Mouse (Mus musculus) T-helper 1 cell (primary cell): ENCODE data around the gene Psmb10.

Experiments
- in situ Hi-C: fragments of 300-600 bp; cut with MboI, MseI; formaldehyde crosslinking; loops from one replicate; pipeline ENCODE4 v1.15.1; 2025; ENCODE audit warnings: high pct_unique_total_duplicates

The Psmb10 gene

DNA sequence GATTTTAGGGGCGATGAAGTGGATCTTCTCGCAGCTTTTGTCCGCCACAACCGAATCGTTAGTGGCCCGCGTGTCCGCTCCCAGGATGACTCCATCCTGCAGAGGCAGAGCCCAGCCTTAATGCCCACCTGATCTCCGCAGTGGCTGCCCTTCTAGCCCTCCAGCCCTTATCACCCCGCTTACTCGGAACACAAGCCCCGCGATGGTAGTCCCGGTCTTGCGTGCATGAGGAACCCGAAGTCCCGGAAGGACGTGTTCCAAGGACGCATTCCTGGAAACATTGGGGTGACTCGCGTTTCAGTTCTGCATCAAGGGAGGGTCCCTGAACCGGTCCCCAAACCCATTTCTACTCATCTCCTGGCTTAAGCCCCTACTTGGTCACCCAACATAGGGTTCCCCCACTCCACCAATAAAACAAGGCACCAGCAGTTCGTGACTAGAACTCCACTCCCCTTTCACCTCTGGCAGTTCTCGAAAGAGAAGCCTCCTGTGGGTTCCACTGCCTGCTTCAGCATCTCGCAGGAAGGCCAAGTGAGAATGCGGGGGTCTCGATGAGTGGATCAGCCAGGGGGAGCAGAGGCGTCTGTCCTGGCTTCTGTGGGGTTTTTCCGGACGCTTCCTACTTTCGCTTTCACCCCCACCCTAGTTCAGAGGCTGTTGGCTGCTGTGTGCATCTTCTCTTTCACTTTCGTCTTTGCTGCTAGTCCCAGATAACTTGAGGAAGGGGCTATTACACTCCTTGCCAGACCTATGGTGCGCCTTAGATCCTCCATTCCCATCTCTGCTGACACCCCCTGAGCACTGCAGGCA, 543 bp downstream of the Psmb10 start:
- in situ Hi-C loops = no loop called here

DNA sequence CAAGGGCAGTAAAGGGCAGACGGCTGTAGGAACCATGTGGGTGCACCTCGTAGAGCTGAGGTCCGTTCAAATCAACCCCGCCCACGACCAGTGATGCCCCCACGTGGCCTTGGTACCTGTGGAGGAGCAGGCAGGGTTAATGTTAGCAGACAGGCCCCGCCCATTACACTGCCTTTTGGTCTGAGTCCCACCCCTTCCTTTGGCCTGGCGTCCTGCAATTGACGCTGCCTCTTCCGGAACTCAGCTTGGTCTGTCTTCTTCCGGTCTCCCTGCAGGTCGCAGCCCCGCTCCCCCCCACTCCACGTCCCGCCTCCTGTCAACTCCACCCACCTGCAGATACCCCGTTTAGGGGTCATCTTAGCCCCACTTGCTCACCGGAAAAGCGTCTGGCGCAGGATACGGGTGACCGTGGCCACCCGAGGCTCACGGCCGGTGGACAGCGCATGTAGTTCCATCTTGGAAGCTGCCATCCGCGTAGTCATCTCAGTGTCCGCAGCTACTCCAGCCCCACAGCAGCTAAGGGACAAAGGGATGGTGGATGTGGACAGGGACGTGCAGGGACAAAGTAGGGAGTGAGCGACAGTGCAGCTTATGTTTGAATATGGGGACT, 1.3 kb downstream of the Psmb10 start:
- in situ Hi-C loops = no loop called here

DNA sequence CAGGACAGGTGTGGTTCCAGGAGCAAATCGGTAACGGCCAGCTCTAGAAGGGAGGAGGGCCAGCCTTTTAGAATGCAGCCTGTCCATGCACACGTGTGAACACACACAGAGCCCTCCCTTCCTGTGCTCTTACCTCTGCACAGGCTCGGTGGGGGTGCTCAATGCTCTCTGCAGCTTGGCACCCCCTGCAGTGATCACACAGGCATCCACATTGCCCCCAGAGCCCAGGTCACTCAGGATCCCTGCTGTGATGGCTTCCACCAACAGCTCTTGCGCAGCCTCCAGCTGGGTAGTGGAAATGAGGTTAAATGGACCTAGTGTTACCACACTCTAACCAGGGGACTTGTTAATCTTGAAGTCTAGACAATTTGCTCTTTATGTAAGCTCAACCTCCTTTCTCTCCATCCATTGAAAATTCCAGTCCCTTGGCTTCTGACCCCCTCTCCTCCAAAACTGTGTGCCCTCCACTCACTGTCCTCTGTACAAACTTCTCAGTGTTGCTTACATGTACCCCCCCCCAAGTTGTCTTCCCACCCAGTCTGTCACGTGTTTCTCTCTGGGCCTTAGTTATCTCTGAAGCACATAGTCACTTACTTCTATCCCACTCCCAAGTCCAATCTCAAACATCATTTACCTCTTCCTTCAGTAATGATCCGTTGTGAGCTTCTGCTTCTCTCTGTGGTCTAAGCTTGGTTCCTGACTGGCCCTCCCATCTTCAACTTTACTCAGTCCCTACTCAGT, 2.2 kb downstream of the Psmb10 start:
- in situ Hi-C loops = no loop called here

DNA sequence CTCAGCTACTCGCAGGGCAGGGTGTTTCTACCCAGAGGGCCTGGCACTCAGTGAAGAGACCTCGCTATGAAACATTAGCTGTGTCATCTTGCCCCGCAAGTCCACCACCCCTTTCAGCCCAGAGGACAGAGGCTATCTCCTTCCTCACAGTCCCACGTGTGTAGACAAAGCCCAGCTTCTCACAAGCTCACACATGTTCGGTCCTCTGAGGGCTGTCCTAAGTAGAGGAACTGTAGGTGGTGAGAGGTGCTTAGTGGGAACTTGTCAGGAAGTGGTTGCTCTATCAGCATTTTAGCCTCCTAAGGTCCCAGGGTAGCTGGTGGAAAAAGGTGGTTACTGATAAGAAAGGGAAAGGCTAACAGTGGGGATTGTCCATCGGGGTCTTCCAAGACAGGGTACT, 3.1 kb downstream of the Psmb10 start:
- in situ Hi-C loops = no loop called here

DNA sequence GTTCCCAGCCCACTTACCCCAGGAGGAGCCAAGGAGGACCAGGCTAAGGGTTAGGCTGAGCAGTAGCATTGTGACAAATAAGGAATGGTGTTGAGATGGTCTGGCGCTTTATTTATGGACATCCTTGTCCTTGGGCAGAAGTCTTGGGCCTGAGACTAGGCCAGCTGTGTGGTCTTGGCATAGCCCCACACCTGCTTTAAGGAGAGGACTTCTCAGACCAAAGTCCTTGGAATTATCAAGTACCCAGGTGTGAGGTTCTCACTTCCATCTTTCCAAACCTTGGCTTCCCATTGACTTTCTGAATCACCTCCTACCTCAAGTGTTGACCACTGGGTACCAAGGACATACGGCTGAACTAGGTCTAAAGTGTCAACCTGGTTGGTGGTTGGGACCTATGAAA, 4.5 kb downstream of the Psmb10 start, which contains the start of gene Ctrl:
Gene Ctrl, minus strand, starts transcription at position 101 of the 400 bp plus-strand sequence.
- in situ Hi-C loops = loop anchor here (5.0 kb wide), 1 partner anchor 41 kb away; the partner anchor contains the start of gene Nrn1l

DNA sequence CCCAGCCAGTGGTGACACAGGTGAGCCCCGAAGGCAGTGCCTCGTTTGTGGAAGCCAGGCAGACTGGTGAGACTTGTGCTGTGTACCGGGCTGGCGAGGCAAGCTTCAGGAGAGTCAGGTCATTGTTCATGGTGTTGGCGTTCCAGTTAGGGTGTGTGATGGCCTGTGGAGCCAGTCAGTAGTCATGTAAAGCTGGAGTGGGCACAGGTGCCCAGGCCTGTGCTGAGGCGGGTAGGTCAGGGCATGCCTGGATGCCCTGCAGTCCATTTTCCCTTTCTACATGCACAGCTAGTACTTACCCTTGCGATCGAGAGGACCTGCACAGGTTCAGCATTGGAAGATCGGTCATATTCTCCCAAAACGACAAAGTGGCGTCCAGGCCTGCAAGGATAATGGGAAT, 5.7 kb downstream of the Psmb10 start:
- in situ Hi-C loops = loop anchor here (5.0 kb wide), 1 partner anchor 40 kb away; the partner anchor contains the start of gene Nrn1l

DNA sequence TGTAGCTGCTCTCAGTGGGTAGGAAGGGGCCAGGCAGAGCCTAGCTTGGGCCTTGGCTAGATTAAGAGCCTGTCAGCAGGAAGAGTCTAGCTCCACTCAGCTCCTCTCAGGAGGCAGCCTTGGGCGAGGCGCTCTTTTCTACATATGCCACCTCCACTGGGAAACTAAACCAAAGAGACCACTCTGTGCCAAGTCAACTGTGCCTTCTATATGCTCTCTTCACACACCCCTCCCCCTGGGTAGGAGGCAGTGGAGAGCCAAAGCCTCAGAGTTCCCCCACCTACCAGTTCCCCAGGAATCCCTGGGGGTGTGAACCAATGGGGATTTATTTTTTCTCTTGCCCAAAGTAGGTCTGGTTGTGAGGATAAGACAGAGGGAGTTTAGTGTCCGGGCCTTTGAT, 7.0 kb downstream of the Psmb10 start:
- in situ Hi-C loops = loop anchor here (5.0 kb wide), 1 partner anchor 39 kb away; the partner anchor contains the start of gene Nrn1l

DNA sequence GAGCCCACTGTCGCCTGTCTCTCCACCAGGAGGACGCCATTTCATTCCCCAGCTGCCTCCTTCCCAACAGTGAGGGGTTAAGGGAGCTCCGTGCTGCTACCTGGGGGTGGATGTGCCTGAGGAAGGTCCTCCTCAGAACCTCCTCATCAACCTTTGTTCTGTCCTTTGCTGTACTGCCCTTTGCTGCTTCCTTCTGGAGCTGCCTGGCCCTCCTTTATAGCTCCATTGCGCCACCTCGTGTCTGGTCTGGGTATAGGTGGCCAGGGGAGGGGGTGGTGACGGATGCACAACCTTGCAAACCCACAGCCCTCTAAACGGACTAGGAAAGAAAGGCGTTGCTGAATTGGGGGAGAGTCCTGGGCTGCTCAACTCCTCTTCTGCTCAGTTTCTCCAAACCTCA, 7.6 kb downstream of the Psmb10 start:
- in situ Hi-C loops = loop anchor here (5.0 kb wide), 1 partner anchor 38 kb away; the partner anchor contains the start of gene Nrn1l

DNA sequence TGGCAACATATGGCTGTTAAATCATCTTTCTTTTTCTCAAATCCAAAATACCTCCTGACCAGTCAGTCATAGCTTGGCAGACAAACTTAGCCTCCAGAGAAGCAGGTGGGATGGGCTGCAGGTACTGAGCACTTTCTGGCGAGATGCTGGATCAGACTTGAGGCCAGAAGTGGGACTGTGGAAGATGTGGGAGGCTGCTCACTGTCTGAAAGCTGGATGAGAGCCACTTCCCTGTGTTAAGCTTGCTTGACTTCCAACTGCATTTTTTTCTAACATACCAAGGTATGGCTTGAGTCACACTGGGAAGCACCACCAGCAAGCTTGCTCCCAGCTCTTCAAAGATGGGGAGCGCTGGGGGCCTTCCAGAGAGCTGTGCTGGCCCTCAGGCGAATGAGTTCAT, 13.1 kb downstream of the Psmb10 start:
- in situ Hi-C loops = no loop called here

DNA sequence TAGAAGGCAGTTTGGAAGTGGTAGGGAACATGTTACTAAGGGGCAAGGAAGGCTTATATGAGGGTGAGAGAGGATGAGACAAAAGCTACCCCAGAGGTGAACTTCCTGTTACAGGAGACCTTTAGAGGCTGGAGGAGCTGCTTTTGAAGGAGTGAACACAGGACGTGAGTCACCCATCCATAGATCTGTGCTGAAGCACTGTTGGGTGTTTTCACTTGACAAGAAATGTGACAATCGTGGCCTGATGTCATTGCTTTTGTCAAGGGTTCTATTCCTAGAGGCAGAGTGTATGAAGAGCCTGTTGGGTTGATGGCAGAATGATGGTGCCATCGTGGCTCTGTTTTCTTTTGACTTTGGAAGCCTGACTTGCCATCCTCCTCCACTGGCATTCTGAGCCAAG, 18.9 kb downstream of the Psmb10 start:
- in situ Hi-C loops = no loop called here

DNA sequence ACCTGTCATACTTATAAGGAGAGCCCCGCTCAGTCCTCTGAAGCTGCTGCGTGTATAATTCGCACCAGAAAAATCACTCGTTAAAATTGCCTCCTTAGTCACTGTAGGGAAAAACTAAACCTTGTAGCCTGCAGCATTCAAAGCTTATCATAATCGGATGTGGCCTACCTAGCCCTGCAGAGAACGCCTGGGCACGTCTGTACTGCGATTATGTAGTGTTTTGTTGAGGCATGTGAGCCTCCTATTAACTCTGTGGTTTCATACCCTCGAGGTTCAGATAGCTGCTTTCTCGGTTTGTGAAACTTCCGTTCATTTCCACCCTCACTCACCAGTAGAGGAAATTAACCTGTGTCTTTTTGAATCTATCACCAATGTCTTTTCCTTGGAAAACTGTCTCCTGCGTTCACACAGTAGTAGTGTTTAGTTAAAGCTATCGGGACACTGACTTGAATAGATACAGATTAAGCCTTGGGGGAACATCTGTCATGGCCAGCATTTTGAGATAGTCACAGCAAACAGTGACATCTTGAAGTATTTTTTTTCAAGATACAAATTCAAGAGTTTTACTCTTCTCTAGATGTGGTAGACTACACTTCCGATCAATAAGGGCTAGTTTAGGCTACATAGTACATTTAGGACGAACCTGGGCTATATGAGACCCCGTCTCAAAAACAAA, 37.2 kb downstream of the Psmb10 start:
- in situ Hi-C loops = no loop called here

DNA sequence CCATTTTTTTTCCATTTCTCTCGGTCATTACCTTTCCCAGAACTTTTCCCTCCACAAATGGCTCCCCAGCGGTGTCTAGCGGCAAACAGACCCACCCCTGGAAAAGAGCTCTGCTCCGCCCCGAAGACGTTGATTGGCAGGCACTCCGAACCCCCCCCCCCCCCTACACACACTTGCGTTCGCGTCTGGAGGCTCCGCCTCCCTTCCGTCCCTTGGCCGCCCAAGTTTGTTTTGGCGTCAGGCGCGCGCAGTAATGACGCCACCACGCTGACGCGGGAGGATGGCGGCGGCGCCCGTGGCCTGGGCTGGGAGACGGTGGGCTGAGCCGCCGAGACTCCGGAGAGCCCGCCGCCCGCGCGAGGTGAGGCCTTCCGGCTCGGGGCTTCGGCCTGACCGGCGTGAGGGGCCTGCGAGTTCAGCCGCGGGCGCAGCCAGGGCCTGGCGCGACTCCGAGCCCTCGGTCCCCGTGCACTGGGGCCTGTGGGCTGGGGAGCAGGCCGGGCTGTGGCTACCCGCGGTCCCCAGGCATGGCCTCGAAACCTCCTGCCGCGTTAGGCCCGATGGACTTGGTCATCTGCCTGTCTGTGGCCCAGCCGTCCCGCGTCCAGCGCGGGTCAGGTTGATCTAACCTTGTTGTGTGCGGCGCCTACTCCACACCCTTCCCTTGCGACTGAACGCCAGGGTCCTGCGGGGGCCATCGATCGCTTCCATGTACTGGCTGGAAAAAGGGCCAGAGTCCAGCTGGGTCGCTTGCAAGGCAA, 37.9 kb downstream of the Psmb10 start, which contains the start of gene Pskh1:
Gene Pskh1, plus strand, starts transcription at position 262 of the 761 bp plus-strand sequence.
- in situ Hi-C loops = no loop called here

DNA sequence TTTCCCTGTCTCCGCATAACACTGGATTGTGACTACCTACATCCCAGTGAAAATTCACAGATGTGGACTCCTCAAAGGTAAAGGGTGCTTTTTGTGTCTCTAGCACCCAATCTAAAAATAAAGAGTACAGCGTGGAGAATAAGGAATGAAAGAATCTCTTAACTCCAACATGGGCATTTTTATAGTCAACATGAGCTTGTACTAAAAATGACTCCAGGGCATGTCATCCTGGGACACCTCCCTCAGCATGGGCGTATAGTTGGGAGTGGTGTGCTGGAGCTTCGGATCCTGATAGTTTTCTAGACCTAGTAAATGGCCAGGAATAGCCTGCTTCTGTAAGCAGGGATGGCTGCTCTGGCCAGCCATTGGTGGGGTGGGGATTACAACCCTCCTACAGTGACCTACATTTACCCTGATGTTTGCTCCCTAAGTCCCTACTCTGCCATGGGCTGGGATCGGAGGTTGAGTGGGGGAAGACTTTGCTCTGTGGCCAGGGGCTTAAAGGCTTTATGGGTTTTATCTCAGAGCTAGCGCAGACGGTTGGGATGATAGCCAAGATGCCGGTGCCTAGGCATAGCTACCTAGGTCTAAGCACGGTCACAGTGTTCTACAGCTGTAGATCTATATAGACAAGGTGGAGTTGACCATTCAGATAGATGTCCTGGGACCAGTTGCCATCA, 40.3 kb downstream of the Psmb10 start:
- in situ Hi-C loops = no loop called here

DNA sequence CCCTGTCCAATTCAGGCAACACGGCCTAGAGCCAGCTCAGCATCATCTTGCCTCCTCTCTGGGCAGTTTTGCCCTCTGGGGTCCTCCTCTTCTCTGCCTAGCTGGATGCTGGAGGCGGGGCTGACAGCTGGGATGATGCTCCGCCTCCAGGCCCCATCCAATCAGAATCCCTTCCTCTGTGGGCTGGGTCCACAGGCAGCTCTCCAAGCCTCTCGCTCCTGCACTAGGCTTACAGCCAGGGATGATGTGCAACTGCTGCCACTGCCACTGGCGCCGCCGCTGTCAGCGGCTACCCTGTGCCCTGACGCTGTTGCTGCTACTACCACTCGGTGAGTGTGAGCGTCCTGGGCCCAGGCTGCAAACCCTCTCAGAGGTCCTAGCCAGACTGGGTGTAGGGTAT, 44.9 kb downstream of the Psmb10 start, which contains the start of gene Nrn1l:
Gene Nrn1l, plus strand, starts transcription at position 229 of the 400 bp plus-strand sequence.
- in situ Hi-C loops = loop anchor here (5.0 kb wide), 1 partner anchor 39 kb away; the partner anchor contains the start of gene Ctrl

DNA sequence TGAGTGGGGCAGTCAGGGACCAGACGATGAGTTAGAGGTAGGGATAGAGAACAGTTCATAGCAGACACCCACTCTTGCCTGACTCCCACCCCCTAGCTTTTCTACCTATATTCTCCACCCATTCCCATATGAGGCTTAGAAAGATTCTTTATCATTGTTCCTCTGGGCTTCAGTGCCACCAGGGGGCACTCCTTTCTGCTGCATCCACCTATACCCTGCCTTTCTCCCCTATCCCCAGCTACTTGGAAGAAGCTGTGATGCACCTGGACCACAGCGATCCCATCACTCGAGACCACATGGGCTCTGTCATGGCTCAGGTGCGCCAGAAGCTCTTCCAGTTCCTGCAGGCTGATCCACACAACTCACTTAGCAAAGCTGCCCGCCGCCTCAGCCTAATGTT, 45.8 kb downstream of the Psmb10 start:
- in situ Hi-C loops = loop anchor here (5.0 kb wide), 1 partner anchor 40 kb away; the partner anchor contains the start of gene Ctrl

DNA sequence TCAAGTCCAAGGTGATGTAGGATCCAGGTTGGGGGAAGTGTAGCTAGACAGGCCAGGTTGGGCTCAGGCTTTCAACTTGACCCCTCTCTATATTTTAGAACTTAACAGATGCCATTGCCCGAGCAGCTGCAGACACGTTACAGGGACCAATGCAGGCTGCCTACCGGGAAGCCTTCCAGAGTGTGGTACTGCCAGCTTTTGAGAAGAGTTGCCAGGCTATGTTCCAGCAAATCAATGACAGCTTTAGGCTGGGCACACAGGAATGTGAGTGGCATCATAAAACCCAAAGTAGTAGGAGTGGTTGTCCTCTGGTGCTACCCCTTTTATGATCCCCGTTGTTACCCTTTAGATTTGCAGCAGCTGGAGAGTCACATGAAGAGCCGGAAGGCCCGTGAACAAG, 47.4 kb downstream of the Psmb10 start:
- in situ Hi-C loops = loop anchor here (5.0 kb wide), 1 partner anchor 41 kb away; the partner anchor contains the start of gene Ctrl

DNA sequence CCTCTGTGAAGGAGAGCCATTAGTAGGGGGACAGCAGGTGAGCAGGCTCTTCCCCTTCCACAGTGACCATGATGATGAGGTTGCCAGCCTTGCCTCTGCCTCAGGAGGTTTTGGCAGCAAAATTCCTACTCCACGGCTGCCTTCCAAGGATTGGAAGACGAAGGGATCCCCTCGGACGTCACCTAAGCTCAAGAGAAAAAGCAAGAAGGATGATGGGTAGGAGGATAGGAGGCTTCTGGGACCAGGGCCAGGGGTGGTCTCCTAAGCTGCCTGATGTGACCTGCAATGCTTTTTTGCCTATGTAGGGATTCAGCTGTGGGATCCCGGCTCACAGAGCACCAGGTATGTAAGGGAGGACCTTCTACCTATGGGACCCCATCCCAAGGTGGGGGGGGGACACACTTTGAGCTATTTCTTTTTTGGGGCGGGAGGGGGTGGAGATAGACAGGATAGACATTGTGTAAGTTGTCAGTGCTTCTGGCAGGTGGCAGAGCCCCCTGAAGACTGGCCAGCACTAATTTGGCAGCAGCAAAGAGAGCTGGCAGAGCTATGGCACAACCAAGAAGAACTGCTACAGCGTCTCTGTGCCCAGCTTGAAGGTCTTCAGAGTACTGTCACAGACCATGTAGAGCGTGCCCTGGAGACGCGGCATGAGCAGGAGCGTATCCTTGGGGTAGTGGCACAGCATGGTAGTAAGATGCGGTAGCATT, 48.3 kb downstream of the Psmb10 start:
- in situ Hi-C loops = loop anchor here (5.0 kb wide), 1 partner anchor 42 kb away; the partner anchor contains the start of gene Ctrl
